Mouse (Mus musculus) liver, embryonic 14.5 days (tissue): ENCODE results near the gene Cpsf6.

Experiments used
- CTCF ChIP-seq: IDR thresholded peaks from 2 replicates; pipeline ENCODE4 v1.5.1; 2016; ENCODE audit warnings: antibody characterized with exemption, low read depth, control low read depth
- EP300 ChIP-seq: IDR thresholded peaks from 2 replicates; pipeline ENCODE4 v1.6.1; 2016; ENCODE audit warnings: antibody characterized with exemption, low read depth

- no peak for TF ChIP-seq CTCF
- TF ChIP-seq EP300 = no peak
These were observed 18.4 kb upstream of the Cpsf6 start for GRCm38 (mm10) chr10:117398044-117398780.
